Mouse (Mus musculus) c-Kit-negative CD71-positive TER-119-positive erythroid progenitor cells, embryonic 14.5 days (primary cell): ENCODE data around the gene Tirap.
"Not testable (repeated sequence)": the region's sequence is repeated elsewhere in the genome, so short reads cannot be mapped to it uniquely, and the experiment has no call there.

Experiments used
- DNase-seq: peaks from one replicate; pipeline ENCODE4 v3.0.0-alpha.2; 2013; ENCODE audit warnings: low read depth, low spot score

Tirap gene

DNA sequence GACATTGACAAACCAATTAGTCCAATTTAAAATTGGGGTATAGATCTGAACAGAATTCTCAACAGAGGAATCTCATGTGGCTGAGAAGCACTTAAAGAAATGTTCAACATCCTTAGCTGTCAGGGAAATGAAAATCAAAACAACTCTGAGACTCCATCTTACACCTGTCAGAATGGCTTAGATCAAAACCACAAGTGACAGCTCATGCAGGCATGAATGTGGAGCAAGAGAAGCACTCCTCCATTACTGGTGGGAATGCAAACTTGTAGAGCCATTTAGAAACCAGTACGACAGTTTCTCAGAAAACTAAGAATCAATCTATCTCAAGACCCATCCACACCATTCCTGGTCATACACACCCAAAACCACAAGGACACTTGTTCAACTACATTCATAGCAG is 47.2 kb downstream of the Tirap start:
- no peak for DNase-seq

DNA sequence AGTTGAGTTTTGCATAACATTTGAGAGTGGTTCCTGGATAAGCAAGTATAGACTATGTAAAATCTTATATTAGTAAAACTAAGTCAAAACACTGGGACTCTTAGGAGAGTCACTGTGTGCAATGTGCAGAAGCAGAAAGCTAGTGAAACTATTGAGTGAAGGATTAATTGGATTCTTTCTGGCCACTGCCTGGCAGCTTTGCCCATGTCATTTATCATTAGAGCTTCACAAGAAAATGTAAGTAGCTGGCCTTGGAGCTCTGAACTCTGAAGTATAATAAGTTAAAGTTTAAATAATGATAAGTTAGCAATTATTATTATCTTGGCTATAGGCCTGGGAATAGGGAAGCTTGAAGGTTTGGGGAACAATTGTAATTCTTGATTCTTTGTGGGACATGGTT is 51.3 kb downstream of the Tirap start:
- DNase-seq, result not testable (repeated sequence)

DNA sequence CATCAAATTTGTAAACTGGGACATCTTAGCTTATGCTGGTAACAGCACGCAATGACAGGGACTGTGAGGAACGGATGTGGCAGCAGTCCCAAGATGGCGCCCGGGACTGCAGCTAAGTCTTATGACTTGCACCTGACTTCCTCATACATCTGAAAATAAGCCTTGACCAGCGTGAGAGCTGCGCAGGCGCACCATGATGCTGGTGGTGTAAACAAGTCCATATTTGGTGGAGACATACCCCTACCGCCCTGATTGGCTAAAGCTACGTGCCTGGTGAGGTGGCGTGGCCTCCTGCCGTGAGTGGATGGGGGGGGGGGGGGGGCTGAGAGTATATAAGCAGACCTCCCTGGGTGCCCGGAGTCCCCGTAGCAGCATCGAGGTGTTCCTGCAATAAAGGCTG is 52.8 kb downstream of the Tirap start:
- not testable (repeated sequence) for DNase-seq

DNA sequence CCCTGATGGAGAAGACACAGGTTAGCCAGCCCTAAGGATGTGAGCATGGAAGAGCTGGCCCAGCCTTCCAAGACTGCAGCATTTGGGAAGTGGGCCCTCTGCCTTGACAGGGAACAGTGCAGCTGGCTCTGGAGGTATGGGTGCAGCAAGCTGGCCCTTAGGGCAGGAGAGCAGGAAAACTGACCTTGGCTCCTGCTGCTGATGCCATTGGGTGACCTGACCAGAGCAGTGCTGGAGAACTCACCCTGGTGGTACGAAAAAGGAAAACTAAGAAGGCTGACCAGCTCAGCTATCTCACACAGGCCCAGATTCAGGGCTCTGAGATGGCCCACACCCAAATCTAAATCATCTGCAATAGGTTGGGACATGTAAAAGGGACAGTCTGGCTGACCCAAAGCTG is 54.3 kb downstream of the Tirap start:
- DNase-seq, result no peak

DNA sequence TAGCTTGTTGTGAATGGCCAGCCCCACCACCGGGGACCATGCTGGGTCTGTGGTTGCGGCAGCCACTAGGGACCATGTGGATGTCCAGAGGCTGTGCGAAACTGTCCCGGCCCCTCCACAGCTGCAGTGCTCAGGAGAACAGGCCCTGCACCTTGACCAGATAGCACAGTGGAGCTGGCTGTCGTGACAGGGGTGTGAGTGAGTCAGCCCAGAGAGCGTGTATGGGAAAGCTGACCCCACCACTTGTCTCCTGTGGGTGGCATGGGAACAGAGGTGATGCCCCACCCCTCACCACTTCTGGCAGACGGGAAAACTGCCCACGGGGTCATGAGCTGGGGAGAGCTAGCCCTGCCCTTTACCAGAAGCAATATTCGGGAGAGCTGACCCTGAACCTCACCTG is 55.0 kb downstream of the Tirap start:
- DNase-seq, result no peak

DNA sequence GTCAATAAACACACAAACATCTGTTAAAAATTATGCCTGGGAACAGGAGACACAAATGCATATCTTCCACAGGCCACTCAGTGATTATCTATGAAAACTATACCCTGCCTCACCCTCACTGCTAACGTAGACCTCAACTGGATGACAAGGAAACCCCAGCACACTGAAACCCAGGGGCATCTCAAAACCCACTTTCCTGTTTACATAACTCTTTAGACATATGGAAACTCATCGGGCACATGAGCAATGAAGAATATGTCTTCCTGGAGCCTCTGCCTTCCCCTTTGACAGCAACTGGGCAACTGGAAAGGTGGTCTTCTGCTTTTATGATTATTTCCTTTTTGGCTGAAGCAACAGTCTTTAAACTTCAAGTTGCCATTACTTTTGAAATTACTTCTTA is 57.9 kb downstream of the Tirap start:
- no peak for DNase-seq

DNA sequence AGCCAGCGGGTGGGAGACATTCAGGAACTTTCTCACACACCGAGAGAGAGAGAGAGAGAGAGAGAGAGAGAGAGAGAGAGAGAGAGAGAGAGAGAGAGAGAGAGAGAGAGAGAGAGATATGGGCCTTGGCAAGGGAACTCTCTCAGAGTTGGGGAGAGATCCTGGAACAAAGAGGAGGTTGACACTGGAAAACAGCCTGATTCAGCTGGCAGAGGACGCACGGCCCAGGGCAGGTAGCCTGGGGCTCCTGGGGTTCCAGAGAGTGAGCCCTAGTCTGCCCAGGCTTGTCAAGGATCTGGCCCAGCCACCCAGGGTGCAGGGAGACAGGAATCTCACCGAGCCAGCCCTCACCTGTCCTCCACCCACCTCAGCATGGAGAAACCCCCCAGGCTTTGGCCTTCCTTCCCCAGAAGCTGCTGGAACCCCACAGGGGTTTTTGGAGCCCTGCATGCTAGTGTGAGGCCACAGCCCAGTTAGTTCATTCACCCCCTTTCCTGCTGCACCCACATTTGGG is 60.8 kb downstream of the Tirap start:
- DNase-seq, result no peak

DNA sequence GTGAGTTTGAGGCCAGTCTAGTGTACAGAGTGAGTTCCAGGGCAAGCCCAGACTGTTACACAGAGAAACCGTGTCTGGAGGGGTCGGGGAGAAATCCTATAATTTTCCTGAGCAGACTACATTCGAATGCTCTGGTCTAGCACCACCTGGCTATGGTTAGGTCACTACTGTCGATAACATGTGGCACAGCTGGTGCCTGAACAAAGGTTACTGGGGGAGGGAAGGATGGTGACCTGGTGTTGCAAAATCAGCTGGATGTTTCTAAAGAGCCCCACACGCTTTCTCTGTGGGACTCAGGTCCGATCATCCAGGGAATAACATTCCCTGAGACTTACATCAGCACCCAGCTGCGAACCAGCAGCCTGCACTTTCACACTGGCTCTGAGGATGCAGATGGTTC is 62.1 kb downstream of the Tirap start:
- no peak for DNase-seq

DNA sequence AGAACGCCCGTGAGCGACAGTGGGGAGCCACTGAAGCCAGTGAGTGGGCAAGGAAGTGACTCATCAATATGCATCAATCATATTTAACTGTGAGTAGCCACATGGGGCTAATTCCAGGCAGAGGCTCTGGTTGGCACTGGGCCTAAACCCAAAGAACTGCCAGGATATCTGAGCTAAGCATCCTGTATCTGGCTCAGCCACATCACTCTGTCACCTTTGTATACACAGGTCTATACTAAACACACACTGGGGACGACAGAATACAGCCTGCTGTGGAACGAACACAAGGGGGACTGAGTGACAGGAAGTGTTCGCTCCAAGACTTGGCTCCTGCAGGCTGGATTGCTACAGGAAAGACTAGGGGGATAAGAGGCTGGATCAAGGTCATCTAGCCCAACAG is 64.5 kb downstream of the Tirap start:
- no peak for DNase-seq
